Mouse (Mus musculus) midbrain, embryonic 12.5 days (tissue): Measurements from ENCODE around the gene AU018091. TPM values are rescaled to one million over a fixed set of nuclear protein-coding genes. Genes with fewer than 3 reads are reported as not detected.
A peak's percentile ranks its signal among the peaks of the same experiment; 100 is the strongest.
"Not testable (repeated sequence)": the region's sequence is repeated elsewhere in the genome, so short reads cannot be mapped to it uniquely, and the experiment has no call there.

Experiments
- ATAC-seq: fragments of 200-750 bp; cut with Nextera tagmentation; 2 replicates; pipeline ENCODE4 v1.8.0; 2017; ENCODE audit warnings: low read depth, moderate TSS enrichment, moderate library complexity; ENCODE audit not compliant: low FRiP score
- H3K27ac ChIP-seq: fragments of 300-500 bp; sonication (generic); replicated peaks from 2 replicates; pipeline ENCODE4 v1.5.1; 2016; ENCODE audit warnings: mild to moderate bottlenecking
- H3K27me3 ChIP-seq: fragments of 300-500 bp; sonication (generic); 2 replicates; pipeline ENCODE4 v1.6.1; 2016; ENCODE audit warnings: mild to moderate bottlenecking
- H3K36me3 ChIP-seq: fragments of 300-500 bp; sonication (generic); 2 replicates; pipeline ENCODE4 v1.6.1; 2016
- H3K4me1 ChIP-seq: fragments of 300-500 bp; sonication (generic); 2 replicates; pipeline ENCODE4 v1.6.1; 2016
- H3K4me2 ChIP-seq: fragments of 300-500 bp; sonication (generic); replicated peaks from 2 replicates; pipeline ENCODE4 v1.6.1; 2016; ENCODE audit warnings: mild to moderate bottlenecking, moderate library complexity
- H3K4me3 ChIP-seq: fragments of 300-500 bp; sonication (generic); 2 replicates; pipeline ENCODE4 v1.5.1; 2016; ENCODE audit warnings: mild to moderate bottlenecking
- H3K9ac ChIP-seq: fragments of 300-500 bp; sonication (generic); replicated peaks from 2 replicates; pipeline ENCODE4 v1.6.1; 2016; ENCODE audit warnings: mild to moderate bottlenecking, moderate library complexity
- H3K9me3 ChIP-seq: fragments of 300-500 bp; sonication (generic); 2 replicates; pipeline ENCODE4 v1.6.1; 2016; ENCODE audit warnings: mild to moderate bottlenecking
- WGBS: fragments of 180-500 bp; shearing (Covaris S2); methylation state at CpG from one replicate; pipeline ENCODE4 v1.1.7; 2016; 5-methylcytosine and 5-hydroxymethylcytosine counted together
- microRNA counts: library from miRNA; unstranded; fragments of <30 nt; microRNA quantifications from one replicate; lab custom pipeline; 2017
- microRNA-seq: library from miRNA; unstranded; fragments of <30 nt; microRNA quantifications from one replicate; pipeline ENCODE4, GENCODE M21; 2017
- polyA plus RNA-seq: library from polyadenylated mRNA; unstranded; fragments of >200 nt; fragmentation: Nextera tagmentation; extraction: Ambion mirVana; gene quantifications from 2 replicates; pipeline ENCODE4 v1.2.1, GENCODE M21; 2016

AU018091 gene
- polyA plus RNA-seq, 1 experiment from 2014 or later: 0.14 TPM

- no peak overlapping the region for H3K4me3 ChIP-seq
- no peak for ATAC-seq
- no peak overlapping the region for H3K9ac ChIP-seq
- H3K27me3 ChIP-seq: no peaks in the 10 kb centered on the region
- H3K9me3 ChIP-seq: peaks cover 6% of the 10 kb centered on the region; the same call in 1 of the 2 replicates
- H3K36me3 ChIP-seq: no peaks in the 10 kb centered on the region
- no peak overlapping the region for H3K27ac ChIP-seq
- no peak overlapping the region for H3K4me2 ChIP-seq
- WGBS: 77% methylated on average over 6 of the region's 6 CpGs
- no peaks in the 10 kb centered on the region for H3K4me1 ChIP-seq
Observed at GRCm38 (mm10) chr7:3164381-3164780, 4.6 kb downstream of the AU018091 start.

GRCm38 (mm10) chr7:3150376-3150775 lies 18.6 kb downstream of the AU018091 start:
- 83% methylated on average over 1 of the region's 1 CpGs for WGBS
- H3K4me2 ChIP-seq: no peak overlapping the region
- H3K36me3 ChIP-seq: no peaks in the 10 kb centered on the region
- no peak overlapping the region for H3K27ac ChIP-seq
- no peaks in the 10 kb centered on the region for H3K27me3 ChIP-seq
- H3K9me3 ChIP-seq: peaks cover 39% of the 10 kb centered on the region
- no peaks in the 10 kb centered on the region for H3K4me1 ChIP-seq
- ATAC-seq: no peak
- no peak overlapping the region for H3K4me3 ChIP-seq
- no peak overlapping the region for H3K9ac ChIP-seq

GRCm38 (mm10) chr7:3146072-3146471 lies 22.9 kb downstream of the AU018091 start:
- Histone ChIP-seq H3K36me3 (no peaks in the 10 kb centered on the region), H3K4me2 (no peak overlapping the region), H3K4me3 (no peak overlapping the region), H3K9me3 (peaks cover 57% of the 10 kb centered on the region), H3K9ac (no peak overlapping the region), H3K4me1 (no peaks in the 10 kb centered on the region), H3K27ac (no peak overlapping the region), H3K27me3 (no peaks in the 10 kb centered on the region)
- ATAC-seq: no peak

GRCm38 (mm10) chr7:3143329-3143728 lies 25.7 kb downstream of the AU018091 start:
- Histone ChIP-seq H3K27ac (no peak overlapping the region), H3K9me3 (peaks cover 46% of the 10 kb centered on the region), H3K4me1 (no peaks in the 10 kb centered on the region), H3K4me3 (no peak overlapping the region), H3K27me3 (no peaks in the 10 kb centered on the region), H3K4me2 (no peak overlapping the region), H3K9ac (no peak overlapping the region), H3K36me3 (no peaks in the 10 kb centered on the region)
- 19% methylated on average over 1 of the region's 1 CpGs for WGBS
- ATAC-seq: no peak

GRCm38 (mm10) chr7:3135606-3136005 lies 33.4 kb downstream of the AU018091 start:
- H3K4me3 ChIP-seq: no peak overlapping the region
- no peak overlapping the region for H3K9ac ChIP-seq
- H3K27ac ChIP-seq: no peak overlapping the region

GRCm38 (mm10) chr7:3134654-3135053 lies 34.3 kb downstream of the AU018091 start:
- H3K36me3 ChIP-seq: no peaks in the 10 kb centered on the region
- H3K4me3 ChIP-seq: no peak overlapping the region
- no peak for ATAC-seq
- H3K27me3 ChIP-seq: no peaks in the 10 kb centered on the region
- H3K4me2 ChIP-seq: no peak overlapping the region
- peaks cover 28% of the 10 kb centered on the region for H3K9me3 ChIP-seq
- WGBS: 69% methylated on average over 1 of the region's 1 CpGs
- H3K9ac ChIP-seq: no peak overlapping the region
- H3K27ac ChIP-seq: no peak overlapping the region
- no peaks in the 10 kb centered on the region for H3K4me1 ChIP-seq

More at GRCm38 (mm10) chr7:3135606-3136005, 33.4 kb downstream of the AU018091 start:
- Histone ChIP-seq H3K36me3 (no peaks in the 10 kb centered on the region), H3K4me2 (no peak overlapping the region), H3K27me3 (no peaks in the 10 kb centered on the region), H3K9me3 (peaks cover 28% of the 10 kb centered on the region), H3K4me1 (no peaks in the 10 kb centered on the region)
- ATAC-seq: no peak
- 81% methylated on average over 4 of the region's 4 CpGs for WGBS

- ATAC-seq: no peak
- no peaks in the 10 kb centered on the region for H3K27me3 ChIP-seq
Observed at GRCm38 (mm10) chr7:3130342-3130741, 38.7 kb downstream of the AU018091 start.

GRCm38 (mm10) chr7:3128564-3128963 lies 40.4 kb downstream of the AU018091 start:
- H3K4me1 ChIP-seq, H3K27me3 ChIP-seq, H3K4me3 ChIP-seq, H3K9ac ChIP-seq, H3K4me2 ChIP-seq, H3K36me3 ChIP-seq, ATAC-seq, H3K27ac ChIP-seq: not testable (repeated sequence)
- H3K9me3 ChIP-seq: peaks cover 15% of the 10 kb centered on the region

More at GRCm38 (mm10) chr7:3130342-3130741, 38.7 kb downstream of the AU018091 start:
- H3K36me3 ChIP-seq: no peaks in the 10 kb centered on the region
- no peak overlapping the region for H3K27ac ChIP-seq
- WGBS: 72% methylated on average over 1 of the region's 1 CpGs
- H3K4me2 ChIP-seq: no peak overlapping the region
- H3K9ac ChIP-seq: no peak overlapping the region
- H3K4me3 ChIP-seq: no peak overlapping the region
- H3K9me3 ChIP-seq: peaks cover 28% of the 10 kb centered on the region
- no peaks in the 10 kb centered on the region for H3K4me1 ChIP-seq

- H3K9ac ChIP-seq, H3K4me2 ChIP-seq, H3K4me1 ChIP-seq, ATAC-seq, H3K9me3 ChIP-seq, H3K4me3 ChIP-seq, H3K27me3 ChIP-seq, H3K36me3 ChIP-seq, H3K27ac ChIP-seq: not testable (repeated sequence)
- no CpG with 5 or more reads among the region's 6 CpGs for WGBS
Observed at GRCm38 (mm10) chr7:3111193-3111592, 57.8 kb downstream of the AU018091 start.

- not testable (repeated sequence) for H3K36me3 ChIP-seq, H3K27ac ChIP-seq, H3K9ac ChIP-seq, H3K4me1 ChIP-seq, H3K9me3 ChIP-seq, H3K27me3 ChIP-seq, ATAC-seq, H3K4me3 ChIP-seq, H3K4me2 ChIP-seq
- 70% methylated on average over 13 of the region's 13 CpGs for WGBS
Observed at GRCm38 (mm10) chr7:3106516-3107077, 62.4 kb downstream of the AU018091 start.

MicroRNAs within 50 kb of the gene (microRNA counts, 519-probe panel; counts per million panel counts)
- microRNA mmu-miR-290-3p (lab: Ali Mortazavi, UCI): not detected
- microRNA mmu-miR-290-5p (lab: Ali Mortazavi, UCI): not detected
- not detected for microRNA mmu-miR-291a-3p (lab: Ali Mortazavi, UCI)
- microRNA mmu-miR-291a-5p (lab: Ali Mortazavi, UCI): not detected
- not detected for microRNA mmu-miR-292-5p (lab: Ali Mortazavi, UCI)

Small RNA genes within 50 kb of the gene (microRNA-seq; reads per million reads assigned to microRNA genes)
- gene Mir290a: not detected
- not detected for gene Mir290b
- gene Mir291a: 3.7 reads per million, percentile 12 among the genes with 10 or more reads in this experiment
- not detected for gene Mir292
- not detected for gene Mir292b

Other genes with a start within 250 kb of the AU018091 start
- gene Nlrp12, start 80.5 kb upstream of the AU018091 start, polyA plus RNA-seq: not detected in 2 replicates
- gene Myadm, start 119.9 kb upstream of the AU018091 start, polyA plus RNA-seq: 30.2 and 31.7 TPM in 2 replicates
- 0.48 and 2.4 TPM in 2 replicates for gene Prkcg, start 120.0 kb upstream of the AU018091 start, polyA plus RNA-seq
- gene Cacng7, start 163.8 kb upstream of the AU018091 start, polyA plus RNA-seq: 3.5 and 4.2 TPM in 2 replicates
- 7.4 and 7.9 TPM in 2 replicates for gene Cacng8, start 221.5 kb upstream of the AU018091 start, polyA plus RNA-seq